Mouse (Mus musculus): ENCODE results near the gene Gm10310. TPM values are rescaled to one million over a fixed set of nuclear protein-coding genes. Genes with fewer than 3 reads are reported as not detected.
"Not testable (repeated sequence)": the region's sequence is repeated elsewhere in the genome, so short reads cannot be mapped to it uniquely, and the experiment has no call there.

The Gm10310 gene
- total RNA-seq (2021) = not detected
- long read RNA-seq, experiment 1 = 0 reads
- long read RNA-seq, experiment 2 = 0 reads

DNA sequence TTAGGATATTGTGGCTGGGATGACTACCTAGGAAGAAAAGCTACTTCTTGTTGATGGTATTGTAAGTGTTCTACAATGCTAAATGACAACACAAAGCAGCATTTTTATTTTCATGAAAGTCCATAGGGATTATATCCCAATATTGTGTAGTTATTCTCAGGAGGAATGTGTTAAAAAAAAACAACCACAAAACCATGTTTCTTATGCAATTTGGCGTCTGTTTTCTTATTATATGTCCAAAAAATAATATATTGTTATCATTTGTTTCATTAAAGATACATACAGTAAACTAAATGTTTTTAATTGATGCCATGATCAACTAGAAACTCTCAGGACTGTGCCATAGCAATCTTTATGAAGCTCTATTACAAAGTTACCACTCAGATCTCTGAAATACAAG lies at the start of gene Gm10310:
Gene Gm10310 (minus strand): TSS at position 101 of the 400 bp plus-strand sequence.
- intact Hi-C loops (cut with DNase I); DNase-seq: not testable (repeated sequence)

DNA sequence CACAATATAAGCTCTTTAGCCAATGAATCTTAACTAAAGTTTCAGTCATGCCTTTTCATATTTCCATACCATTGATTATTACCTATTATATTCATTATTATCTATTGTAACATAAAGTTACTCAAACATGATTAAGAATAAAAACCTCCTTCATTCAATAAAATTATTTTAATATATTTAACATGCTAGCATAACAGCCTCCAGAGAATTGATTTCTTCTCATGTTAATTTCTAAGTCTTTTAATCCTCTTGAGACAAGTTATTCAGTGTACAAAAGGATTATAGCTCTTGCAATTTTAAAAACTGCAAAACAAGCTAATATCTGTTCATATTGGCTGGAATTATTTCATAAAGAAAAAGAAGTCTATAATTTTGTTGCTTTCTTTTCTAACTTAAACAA lies 45.2 kb upstream of the Gm10310 start, which contains the start of gene Olfr821:
Gene Olfr821 (plus strand): TSS at position 301 of the 400 bp plus-strand sequence.
- no peak for DNase-seq
- intact Hi-C loops (cut with DNase I) = no loop called here

DNA sequence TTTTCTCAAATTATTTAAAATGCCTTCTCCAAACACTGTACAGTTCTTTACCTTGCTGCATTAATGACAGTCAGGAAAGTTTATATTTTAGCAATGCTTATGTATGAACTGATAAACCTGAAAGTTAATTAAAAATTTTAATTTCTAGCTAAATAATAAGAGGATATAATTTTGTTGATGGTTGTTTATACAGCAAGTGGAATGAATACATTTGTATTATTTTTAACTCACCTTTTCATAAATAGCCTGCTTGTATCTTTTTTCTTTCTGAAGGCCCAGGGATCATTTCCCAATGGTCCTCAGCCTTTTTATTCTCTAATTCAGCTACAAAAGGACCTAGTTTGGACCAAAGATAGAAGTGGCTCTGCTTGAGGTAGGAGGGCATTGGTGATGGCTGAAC lies 27.5 kb upstream of the Gm10310 start, which contains the start of gene Olfr820:
Gene Olfr820 (plus strand): TSS at position 301 of the 400 bp plus-strand sequence.
- no peak for DNase-seq
- intact Hi-C loops (cut with DNase I) = no loop called here

DNA sequence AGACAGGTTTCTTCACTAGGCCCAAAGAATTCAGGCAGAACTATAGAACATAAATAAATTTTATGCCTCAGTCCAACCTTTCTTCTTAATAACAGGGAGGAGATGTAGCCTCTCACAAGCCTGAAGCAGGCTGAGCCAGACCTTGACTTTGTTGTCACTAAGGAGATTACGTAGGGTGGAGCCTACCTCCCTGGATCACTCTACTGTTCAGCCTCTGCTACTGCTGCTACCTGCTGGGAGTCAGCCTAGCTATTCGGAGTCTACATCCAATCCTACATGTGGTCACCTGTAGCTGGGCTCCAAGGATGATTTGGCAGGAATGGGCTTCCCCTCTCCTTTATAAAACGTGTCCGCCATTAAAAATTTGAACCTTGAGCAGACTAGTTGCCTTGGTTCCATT lies 20.5 kb upstream of the Gm10310 start:
- intact Hi-C loops (cut with DNase I); DNase-seq: not testable (repeated sequence)

DNA sequence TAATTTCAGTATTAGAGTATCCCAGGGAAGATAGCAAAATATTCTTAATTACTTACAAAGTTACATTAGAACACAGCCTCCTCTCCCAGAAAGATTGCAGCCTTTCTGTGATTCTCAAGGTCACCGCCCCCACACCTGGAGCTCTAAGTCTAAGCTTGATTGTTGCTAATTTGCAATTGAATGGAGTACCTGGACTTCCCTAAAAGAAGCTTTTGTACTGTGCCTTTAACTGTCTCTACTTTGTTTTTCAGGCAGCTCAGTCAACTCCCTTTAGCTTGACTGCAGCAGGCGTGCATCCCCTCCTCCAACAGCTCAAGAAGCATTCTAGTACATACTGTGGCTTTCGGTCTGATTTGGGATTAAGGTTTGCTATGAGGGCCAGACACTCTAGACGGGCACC lies 19.2 kb upstream of the Gm10310 start:
- intact Hi-C loops (cut with DNase I); DNase-seq: not testable (repeated sequence)

DNA sequence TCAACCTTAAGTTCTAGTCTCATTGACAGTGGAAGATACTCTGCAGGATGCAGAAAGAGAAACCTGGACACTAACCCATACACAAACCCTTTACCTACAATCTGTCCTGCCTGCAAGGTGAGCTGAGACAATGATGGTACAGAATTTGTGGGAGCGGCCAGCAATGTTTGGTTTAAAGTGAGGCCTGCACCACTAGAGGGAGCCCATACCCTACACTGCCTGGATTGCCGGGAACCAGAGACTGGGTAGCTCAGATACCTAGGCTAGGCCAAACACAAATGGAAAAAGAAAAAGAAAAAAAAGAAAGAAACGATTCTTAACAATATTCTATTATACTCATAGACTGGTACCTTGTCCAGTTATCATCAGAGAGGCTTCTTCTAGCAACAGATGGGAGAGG lies 3.0 kb downstream of the Gm10310 start:
- DNase-seq; intact Hi-C loops (cut with DNase I): not testable (repeated sequence)

DNA sequence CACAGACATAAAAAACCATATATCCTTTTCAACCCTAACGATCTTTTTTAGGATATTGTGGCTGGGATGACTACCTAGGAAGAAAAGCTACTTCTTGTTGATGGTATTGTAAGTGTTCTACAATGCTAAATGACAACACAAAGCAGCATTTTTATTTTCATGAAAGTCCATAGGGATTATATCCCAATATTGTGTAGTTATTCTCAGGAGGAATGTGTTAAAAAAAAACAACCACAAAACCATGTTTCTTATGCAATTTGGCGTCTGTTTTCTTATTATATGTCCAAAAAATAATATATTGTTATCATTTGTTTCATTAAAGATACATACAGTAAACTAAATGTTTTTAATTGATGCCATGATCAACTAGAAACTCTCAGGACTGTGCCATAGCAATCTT lies 8.8 kb downstream of the Gm10310 start, which contains the start of gene Olfr247:
Gene Olfr247 (minus strand): TSS at position 101 of the 400 bp plus-strand sequence.
- intact Hi-C loops (cut with DNase I); DNase-seq: not testable (repeated sequence)

DNA sequence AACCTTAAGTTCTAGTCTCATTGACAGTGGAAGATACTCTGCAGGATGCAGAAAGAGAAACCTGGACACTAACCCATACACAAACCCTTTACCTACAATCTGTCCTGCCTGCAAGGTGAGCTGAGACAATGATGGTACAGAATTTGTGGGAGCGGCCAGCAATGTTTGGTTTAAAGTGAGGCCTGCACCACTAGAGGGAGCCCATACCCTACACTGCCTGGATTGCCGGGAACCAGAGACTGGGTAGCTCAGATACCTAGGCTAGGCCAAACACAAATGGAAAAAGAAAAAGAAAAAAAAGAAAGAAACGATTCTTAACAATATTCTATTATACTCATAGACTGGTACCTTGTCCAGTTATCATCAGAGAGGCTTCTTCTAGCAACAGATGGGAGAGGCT lies 11.9 kb downstream of the Gm10310 start:
- DNase-seq; intact Hi-C loops (cut with DNase I): not testable (repeated sequence)

DNA sequence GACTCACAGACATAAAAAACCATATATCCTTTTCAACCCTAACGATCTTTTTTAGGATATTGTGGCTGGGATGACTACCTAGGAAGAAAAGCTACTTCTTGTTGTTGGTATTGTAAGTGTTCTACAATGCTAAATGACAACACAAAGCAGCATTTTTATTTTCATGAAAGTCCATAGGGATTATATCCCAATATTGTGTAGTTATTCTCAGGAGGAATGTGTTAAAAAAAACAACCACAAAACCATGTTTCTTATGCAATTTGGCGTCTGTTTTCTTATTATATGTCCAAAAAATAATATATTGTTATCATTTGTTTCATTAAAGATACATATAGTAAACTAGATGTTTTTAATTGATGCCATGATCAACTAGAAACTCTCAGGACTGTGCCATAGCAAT lies 17.7 kb downstream of the Gm10310 start, which contains the start of gene Olfr819:
Gene Olfr819 (minus strand): TSS at position 101 of the 400 bp plus-strand sequence.
- intact Hi-C loops (cut with DNase I); DNase-seq: not testable (repeated sequence)

DNA sequence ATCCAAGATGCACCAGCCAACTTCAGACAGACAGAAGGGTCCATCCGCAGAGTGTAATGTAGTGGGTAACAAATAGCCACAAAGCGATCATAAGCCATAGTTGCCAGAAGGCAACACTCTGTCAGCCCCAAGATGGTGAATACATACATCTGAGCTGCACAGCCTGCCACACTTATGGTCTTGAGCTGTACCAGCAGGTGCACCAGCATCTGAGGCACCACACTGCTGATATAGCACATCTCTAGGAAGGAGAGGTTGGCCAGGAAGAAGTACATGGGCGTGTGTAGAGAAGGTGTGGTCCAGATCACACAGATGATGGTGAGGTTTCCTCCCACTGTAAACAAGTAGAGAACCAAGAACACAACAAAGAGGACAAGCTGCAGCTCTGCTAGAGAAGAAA lies 18.6 kb downstream of the Gm10310 start:
- DNase-seq; intact Hi-C loops (cut with DNase I): not testable (repeated sequence)

DNA sequence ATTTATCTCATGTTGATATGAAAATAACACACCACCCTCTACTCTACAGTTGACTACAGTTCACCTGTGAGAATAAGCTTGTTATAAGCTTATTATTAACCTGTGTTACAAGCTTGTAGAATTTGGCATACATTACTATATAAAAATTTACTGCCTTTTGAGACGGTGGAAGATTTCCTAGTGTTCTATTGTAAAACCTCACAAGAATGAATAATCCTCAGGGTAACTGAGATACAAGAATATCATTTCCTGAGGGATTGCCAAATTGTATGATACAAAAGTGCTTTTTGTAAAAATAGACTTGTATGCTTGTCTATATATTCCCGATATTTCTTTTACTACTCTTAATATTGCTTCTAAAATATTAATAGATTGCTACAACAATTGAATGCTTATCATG lies 35.9 kb downstream of the Gm10310 start, which contains the start of gene Olfr818:
Gene Olfr818 (minus strand): TSS at position 101 of the 400 bp plus-strand sequence.
- intact Hi-C loops (cut with DNase I) = no loop called here
- DNase-seq = no peak

Other genes with a start within 250 kb of the Gm10310 start
- gene Olfr806, start 243.1 kb downstream of the Gm10310 start, total RNA-seq (2021) = not detected
- gene Olfr807, start 227.3 kb downstream of the Gm10310 start, total RNA-seq (2021) = not detected
- not detected for gene Olfr808, start 219.6 kb downstream of the Gm10310 start, total RNA-seq (2021)
- gene Olfr809, start 210.4 kb downstream of the Gm10310 start, total RNA-seq (2021) = not detected
- not detected for gene Olfr810, start 190.1 kb downstream of the Gm10310 start, total RNA-seq (2021)
- not detected for gene Olfr811, start 180.7 kb downstream of the Gm10310 start, total RNA-seq (2021)
- not detected for gene Olfr812, start 139.0 kb downstream of the Gm10310 start, total RNA-seq (2021)
- gene Olfr813, start 129.7 kb downstream of the Gm10310 start, total RNA-seq (2021) = not detected
- gene Olfr814, start 105.2 kb downstream of the Gm10310 start, total RNA-seq (2021) = not detected
- not detected for gene Olfr815, start 79.2 kb downstream of the Gm10310 start, total RNA-seq (2021)
- gene Olfr816, start 69.5 kb downstream of the Gm10310 start, total RNA-seq (2021) = not detected
- gene Olfr818, start 36.0 kb downstream of the Gm10310 start, total RNA-seq (2021) = not detected
- gene Olfr819, start 17.8 kb downstream of the Gm10310 start, total RNA-seq (2021) = not detected
- not detected for gene Olfr247, start 8.9 kb downstream of the Gm10310 start, total RNA-seq (2021)
- not detected for gene Olfr820, start 27.6 kb upstream of the Gm10310 start, total RNA-seq (2021)
- not detected for gene Olfr821, start 45.3 kb upstream of the Gm10310 start, total RNA-seq (2021)
- not detected for gene Olfr822, start 86.1 kb upstream of the Gm10310 start, total RNA-seq (2021)
- not detected for gene Olfr823, start 130.3 kb upstream of the Gm10310 start, total RNA-seq (2021)
- gene Olfr824, start 144.9 kb upstream of the Gm10310 start, total RNA-seq (2021) = not detected
- gene Olfr825, start 181.7 kb upstream of the Gm10310 start, total RNA-seq (2021) = not detected
- not detected for gene Olfr826, start 199.1 kb upstream of the Gm10310 start, total RNA-seq (2021)
- not detected for gene Olfr827, start 229.3 kb upstream of the Gm10310 start, total RNA-seq (2021)

Data from heart, postnatal 14 days (tissue).